Mouse (Mus musculus): ENCODE measurements around the gene Amd2.

GRCm38 (mm10) chr10:35761280-35761679 is 49.6 kb upstream of the Amd2 start:
- TF ChIP-seq CTCF (IDR thresholded peaks at IDR 0.05; ENCODE audit: low read depth, low read length) (no peak), TAL1 (conservative IDR thresholded peaks at IDR 0.05; ENCODE audit: low read depth, low read length) (no peak)

All from G1E (cell line).